Mouse (Mus musculus): ENCODE measurements at regions not wholly inside any gene's neighbourhood (a gene's known extent, or its start where the extent isn't known, plus 50 kb on each side); places are given as distances from the start of the nearest gene placed in this dataset.

DNA sequence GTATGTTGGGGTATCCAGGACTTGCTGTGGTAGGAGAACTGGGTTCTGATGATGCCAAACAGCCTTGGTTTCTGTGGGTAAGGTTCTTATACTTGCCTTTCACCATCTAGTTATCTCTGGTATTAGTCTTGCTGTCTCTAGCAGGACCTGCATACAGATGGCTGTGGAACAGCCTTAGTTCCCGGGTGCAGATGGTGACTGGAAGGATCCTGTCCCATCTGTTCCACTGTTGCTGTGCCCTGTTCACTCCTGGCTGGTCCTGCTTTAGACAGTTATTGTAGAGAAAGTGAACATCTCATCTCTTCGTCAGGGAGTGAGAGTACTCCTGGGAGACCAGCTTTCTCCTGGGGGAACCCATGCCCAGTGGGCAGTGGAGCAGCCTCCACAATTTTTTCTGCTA lies 1485.5 kb downstream of the Rapgef2 start:
- Histone ChIP-seq H3K4me2 (ENCODE audit: low read depth, severe bottlenecking) (no peak overlapping the region), H3K4me3 (ENCODE audit: low read depth, low read length) (no peak overlapping the region), H3K9ac (ENCODE audit: low read length) (no peak overlapping the region), H3K27me3 (ENCODE audit: control insufficient read depth, insufficient read depth, low read length) (no peaks in the 10 kb centered on the region), H3K36me3 (ENCODE audit: control insufficient read depth, insufficient read depth, low read length) (no peaks in the 10 kb centered on the region), H3K4me1 (ENCODE audit: control insufficient read depth, insufficient read depth, low read length) (no peaks in the 10 kb centered on the region), H3K9me3 (ENCODE audit: control insufficient read depth, low read length) (no peaks in the 10 kb centered on the region), H3K27ac (replicated peaks; ENCODE audit: low read depth, low read length) (no peak overlapping the region)
- WGBS = 79% methylated on average over 2 of the region's 2 CpGs
- DNase-seq (ENCODE audit: low spot score) (no peak), ATAC-seq (ENCODE audit: insufficient number of reproducible peaks, low FRiP score, low TSS enrichment, low read depth) (no peak)

DNA sequence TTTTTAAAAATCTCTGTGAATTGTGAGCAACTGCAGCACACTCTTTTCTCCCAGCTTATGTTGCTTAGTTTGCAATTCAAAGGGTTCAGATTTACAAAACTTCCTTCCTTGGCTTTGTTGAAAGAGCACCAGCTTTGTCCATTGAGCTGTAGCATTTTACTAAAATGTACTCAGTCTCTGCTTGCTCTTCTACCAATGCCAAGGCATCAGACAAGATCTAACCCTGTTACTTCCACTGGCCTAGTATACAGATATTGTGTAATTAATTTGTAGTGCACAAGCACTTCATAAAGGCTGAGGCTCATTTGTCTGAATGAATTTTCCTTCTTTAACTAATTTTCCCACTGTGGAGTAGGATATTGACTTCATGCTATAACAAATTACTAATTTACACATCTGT lies 1504.5 kb downstream of the Rapgef2 start:
- Histone ChIP-seq H3K4me2 (ENCODE audit: low read depth, severe bottlenecking) (no peak overlapping the region), H3K4me3 (ENCODE audit: low read depth, low read length) (no peak overlapping the region), H3K9me3 (ENCODE audit: control insufficient read depth, low read length) (no peaks in the 10 kb centered on the region), H3K27me3 (ENCODE audit: control insufficient read depth, insufficient read depth, low read length) (no peaks in the 10 kb centered on the region), H3K27ac (replicated peaks; ENCODE audit: low read depth, low read length) (no peak overlapping the region), H3K36me3 (ENCODE audit: control insufficient read depth, insufficient read depth, low read length) (no peaks in the 10 kb centered on the region), H3K9ac (ENCODE audit: low read length) (no peak overlapping the region), H3K4me1 (ENCODE audit: control insufficient read depth, insufficient read depth, low read length) (no peaks in the 10 kb centered on the region)
- ATAC-seq (ENCODE audit: insufficient number of reproducible peaks, low FRiP score, low TSS enrichment, low read depth) (no peak), DNase-seq (ENCODE audit: low spot score) (no peak)

DNA sequence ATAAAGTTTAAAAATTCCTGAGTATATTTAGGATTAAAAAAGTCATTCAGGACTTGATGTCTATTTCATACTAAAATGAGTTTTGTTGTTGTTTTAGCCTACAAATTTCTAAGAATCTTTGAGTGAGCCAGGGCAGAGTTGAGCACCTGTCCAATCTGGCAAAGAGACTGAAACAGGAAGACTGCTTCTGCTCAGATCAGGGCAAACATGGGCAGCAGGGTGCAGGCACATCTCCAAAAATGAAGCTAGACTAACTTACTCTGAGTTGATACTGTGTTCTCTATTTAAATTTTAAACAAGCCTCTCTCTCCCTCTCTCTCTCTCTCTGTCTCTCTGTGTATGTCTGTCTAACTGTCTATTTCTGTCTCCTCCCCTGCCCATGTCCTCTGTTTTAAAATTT lies 1505.0 kb downstream of the Rapgef2 start:
- Histone ChIP-seq H3K36me3 (ENCODE audit: control insufficient read depth, insufficient read depth, low read length) (no peaks in the 10 kb centered on the region), H3K4me1 (ENCODE audit: control insufficient read depth, insufficient read depth, low read length) (no peaks in the 10 kb centered on the region), H3K27ac (replicated peaks; ENCODE audit: low read depth, low read length) (no peak overlapping the region), H3K9ac (ENCODE audit: low read length) (no peak overlapping the region), H3K9me3 (ENCODE audit: control insufficient read depth, low read length) (no peaks in the 10 kb centered on the region), H3K4me2 (ENCODE audit: low read depth, severe bottlenecking) (no peak overlapping the region), H3K4me3 (ENCODE audit: low read depth, low read length) (no peak overlapping the region), H3K27me3 (ENCODE audit: control insufficient read depth, insufficient read depth, low read length) (no peaks in the 10 kb centered on the region)
- ATAC-seq (ENCODE audit: insufficient number of reproducible peaks, low FRiP score, low TSS enrichment, low read depth) = no peak
- DNase-seq (ENCODE audit: low spot score) = no peak

DNA sequence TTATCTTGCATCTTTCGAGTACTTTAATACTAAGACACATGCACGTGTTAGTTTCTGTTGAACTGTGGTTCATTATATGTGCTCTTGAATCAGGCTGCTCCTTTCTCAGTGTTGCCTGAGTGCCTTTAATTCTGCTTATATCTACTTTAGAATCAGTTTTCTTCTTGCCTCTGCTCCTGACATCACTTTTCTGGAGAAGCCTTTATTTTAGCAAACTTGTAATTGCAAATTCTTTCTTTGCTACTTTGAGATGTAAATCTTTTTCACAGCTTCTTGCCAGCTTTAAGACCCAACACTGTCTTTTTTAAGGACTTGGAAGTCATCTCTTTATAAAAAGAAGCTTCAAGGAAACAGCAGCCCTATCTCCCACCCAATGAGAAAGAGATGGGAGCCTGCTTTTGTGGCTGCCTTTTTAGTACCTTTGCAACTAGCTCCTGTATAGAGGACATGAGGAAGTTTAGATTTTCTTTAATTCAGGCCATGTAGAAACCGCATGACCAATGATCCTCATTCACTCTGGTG lies 1527.4 kb downstream of the Rapgef2 start:
- no peak overlapping the region for H3K27ac ChIP-seq (replicated peaks; ENCODE audit: low read depth, low read length)
- DNase-seq (ENCODE audit: low spot score) = no peak
- no peaks in the 10 kb centered on the region for H3K4me1 ChIP-seq (ENCODE audit: control insufficient read depth, insufficient read depth, low read length)
- H3K36me3 ChIP-seq (ENCODE audit: control insufficient read depth, insufficient read depth, low read length) = no peaks in the 10 kb centered on the region
- no peak overlapping the region for H3K4me2 ChIP-seq (ENCODE audit: low read depth, severe bottlenecking)
- no peaks in the 10 kb centered on the region for H3K9me3 ChIP-seq (ENCODE audit: control insufficient read depth, low read length)
- WGBS = 69% methylated on average over 3 of the region's 3 CpGs
- no peaks in the 10 kb centered on the region for H3K27me3 ChIP-seq (ENCODE audit: control insufficient read depth, insufficient read depth, low read length)
- no peak overlapping the region for H3K9ac ChIP-seq (ENCODE audit: low read length)
- no peak for ATAC-seq (ENCODE audit: insufficient number of reproducible peaks, low FRiP score, low TSS enrichment, low read depth)
- H3K4me3 ChIP-seq (ENCODE audit: low read depth, low read length) = no peak overlapping the region

DNA sequence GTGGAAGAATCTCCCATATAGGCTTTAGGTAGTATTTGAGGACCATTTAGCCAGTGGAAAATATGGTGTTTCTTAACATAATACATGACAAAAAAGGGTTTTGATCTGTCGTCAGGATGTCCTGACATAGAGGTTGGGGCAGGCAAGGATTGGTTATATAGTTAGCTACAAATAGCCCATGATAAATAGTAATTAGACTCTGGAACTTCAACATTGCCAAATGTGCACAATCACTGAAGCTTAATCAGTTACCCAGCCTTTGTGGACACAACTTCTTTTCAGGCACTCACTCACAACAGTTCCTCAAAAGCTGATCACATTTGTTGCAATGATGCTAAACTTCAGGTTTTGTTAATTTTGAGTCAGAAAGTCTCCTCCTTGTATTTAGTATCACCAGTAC lies 1528.0 kb downstream of the Rapgef2 start:
- Histone ChIP-seq H3K27ac (replicated peaks; ENCODE audit: low read depth, low read length) (no peak overlapping the region), H3K9ac (ENCODE audit: low read length) (no peak overlapping the region), H3K4me2 (ENCODE audit: low read depth, severe bottlenecking) (no peak overlapping the region), H3K4me3 (ENCODE audit: low read depth, low read length) (no peak overlapping the region), H3K4me1 (ENCODE audit: control insufficient read depth, insufficient read depth, low read length) (no peaks in the 10 kb centered on the region), H3K36me3 (ENCODE audit: control insufficient read depth, insufficient read depth, low read length) (no peaks in the 10 kb centered on the region), H3K27me3 (ENCODE audit: control insufficient read depth, insufficient read depth, low read length) (no peaks in the 10 kb centered on the region), H3K9me3 (ENCODE audit: control insufficient read depth, low read length) (no peaks in the 10 kb centered on the region)
- DNase-seq (ENCODE audit: low spot score) (no peak), ATAC-seq (ENCODE audit: insufficient number of reproducible peaks, low FRiP score, low TSS enrichment, low read depth) (no peak)
- 88% methylated on average over 1 of the region's 1 CpGs for WGBS

DNA sequence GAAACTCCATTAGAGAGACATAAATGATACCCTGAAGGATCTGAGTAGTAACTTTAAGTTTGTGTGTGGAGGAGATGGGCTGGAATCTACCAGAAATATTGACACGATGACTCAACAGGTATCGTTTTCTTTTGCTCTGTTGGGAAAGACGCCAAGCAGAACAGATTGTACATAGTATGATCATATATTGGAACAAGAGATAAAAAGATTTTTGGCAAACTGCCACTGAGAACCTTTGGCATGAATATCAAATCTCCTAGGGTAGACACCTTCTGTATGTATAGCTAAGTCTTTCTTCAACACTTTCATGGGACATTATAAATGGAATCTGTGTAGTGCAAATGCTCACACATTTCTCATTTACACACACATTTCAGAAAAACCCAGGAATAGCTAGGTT lies 1544.2 kb downstream of the Rapgef2 start:
- Histone ChIP-seq H3K9ac (ENCODE audit: low read length) (no peak overlapping the region), H3K27ac (replicated peaks; ENCODE audit: low read depth, low read length) (no peak overlapping the region)
- ATAC-seq (ENCODE audit: insufficient number of reproducible peaks, low FRiP score, low TSS enrichment, low read depth) = no peak

DNA sequence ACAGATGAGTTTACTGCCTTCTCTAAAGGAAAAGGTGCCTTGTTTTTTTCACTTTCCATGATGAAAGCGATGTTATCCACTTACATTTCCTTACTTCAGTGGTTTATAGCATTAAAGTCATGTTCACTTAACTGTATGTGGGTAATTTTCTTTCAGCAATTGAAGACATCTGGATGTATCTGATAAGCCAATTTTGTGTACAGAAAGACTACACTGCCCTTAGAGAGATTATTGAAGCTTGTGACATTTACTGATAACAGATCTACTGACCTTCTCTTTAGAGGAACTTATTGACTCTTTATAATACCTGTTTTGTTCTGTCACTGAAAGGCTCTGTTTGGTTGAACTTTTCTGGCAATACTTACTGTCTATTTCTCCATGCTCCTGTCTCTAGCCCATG lies 1568.5 kb downstream of the Rapgef2 start:
- ATAC-seq (ENCODE audit: insufficient number of reproducible peaks, low FRiP score, low TSS enrichment, low read depth) (no peak), DNase-seq (ENCODE audit: low spot score) (no peak)
- H3K36me3 ChIP-seq (ENCODE audit: control insufficient read depth, insufficient read depth, low read length) = no peaks in the 10 kb centered on the region
- no peaks in the 10 kb centered on the region for H3K9me3 ChIP-seq (ENCODE audit: control insufficient read depth, low read length)
- H3K27me3 ChIP-seq (ENCODE audit: control insufficient read depth, insufficient read depth, low read length) = no peaks in the 10 kb centered on the region
- no peaks in the 10 kb centered on the region for H3K4me1 ChIP-seq (ENCODE audit: control insufficient read depth, insufficient read depth, low read length)
- no peak overlapping the region for H3K4me2 ChIP-seq (ENCODE audit: low read depth, severe bottlenecking)
- no peak overlapping the region for H3K9ac ChIP-seq (ENCODE audit: low read length)
- WGBS = 92% methylated on average over 1 of the region's 1 CpGs
- H3K27ac ChIP-seq (replicated peaks; ENCODE audit: low read depth, low read length) = no peak overlapping the region
- no peak overlapping the region for H3K4me3 ChIP-seq (ENCODE audit: low read depth, low read length)

More for the DNA sequence above, 1544.2 kb downstream of the Rapgef2 start:
- Histone ChIP-seq H3K9me3 (ENCODE audit: control insufficient read depth, low read length) (no peaks in the 10 kb centered on the region), H3K36me3 (ENCODE audit: control insufficient read depth, insufficient read depth, low read length) (no peaks in the 10 kb centered on the region), H3K4me1 (ENCODE audit: control insufficient read depth, insufficient read depth, low read length) (no peaks in the 10 kb centered on the region), H3K4me2 (ENCODE audit: low read depth, severe bottlenecking) (no peak overlapping the region), H3K4me3 (ENCODE audit: low read depth, low read length) (no peak overlapping the region), H3K27me3 (ENCODE audit: control insufficient read depth, insufficient read depth, low read length) (no peaks in the 10 kb centered on the region)
- DNase-seq (ENCODE audit: low spot score) = no peak
- 95% methylated on average over 3 of the region's 3 CpGs for WGBS

DNA sequence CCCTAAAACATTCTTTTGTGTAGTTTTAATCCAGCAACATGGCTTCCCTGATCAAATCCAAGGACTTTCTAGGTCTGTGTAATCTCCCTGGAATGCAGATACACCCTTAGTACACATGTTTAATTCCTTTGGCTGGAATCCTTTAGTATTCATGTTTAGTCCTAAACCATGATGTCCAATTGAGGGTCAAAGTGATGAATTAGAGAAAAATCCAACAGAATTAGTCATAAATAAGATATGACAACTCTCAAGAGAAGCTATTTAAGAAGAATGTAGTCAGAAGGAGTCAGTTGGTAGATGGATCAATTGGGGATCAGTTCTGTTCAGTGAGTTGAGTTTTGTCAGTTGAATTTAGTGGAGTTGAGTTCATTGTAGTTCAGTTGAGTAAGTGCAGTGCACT lies 1590.7 kb downstream of the Rapgef2 start:
- Histone ChIP-seq H3K27me3 (ENCODE audit: control insufficient read depth, insufficient read depth, low read length) (no peaks in the 10 kb centered on the region), H3K4me1 (ENCODE audit: control insufficient read depth, insufficient read depth, low read length) (no peaks in the 10 kb centered on the region), H3K9me3 (ENCODE audit: control insufficient read depth, low read length) (no peaks in the 10 kb centered on the region), H3K36me3 (ENCODE audit: control insufficient read depth, insufficient read depth, low read length) (no peaks in the 10 kb centered on the region), H3K4me2 (ENCODE audit: low read depth, severe bottlenecking) (no peak overlapping the region), H3K4me3 (ENCODE audit: low read depth, low read length) (no peak overlapping the region), H3K9ac (ENCODE audit: low read length) (no peak overlapping the region), H3K27ac (replicated peaks; ENCODE audit: low read depth, low read length) (no peak overlapping the region)
- ATAC-seq (ENCODE audit: insufficient number of reproducible peaks, low FRiP score, low TSS enrichment, low read depth) (no peak), DNase-seq (ENCODE audit: low spot score) (no peak)

DNA sequence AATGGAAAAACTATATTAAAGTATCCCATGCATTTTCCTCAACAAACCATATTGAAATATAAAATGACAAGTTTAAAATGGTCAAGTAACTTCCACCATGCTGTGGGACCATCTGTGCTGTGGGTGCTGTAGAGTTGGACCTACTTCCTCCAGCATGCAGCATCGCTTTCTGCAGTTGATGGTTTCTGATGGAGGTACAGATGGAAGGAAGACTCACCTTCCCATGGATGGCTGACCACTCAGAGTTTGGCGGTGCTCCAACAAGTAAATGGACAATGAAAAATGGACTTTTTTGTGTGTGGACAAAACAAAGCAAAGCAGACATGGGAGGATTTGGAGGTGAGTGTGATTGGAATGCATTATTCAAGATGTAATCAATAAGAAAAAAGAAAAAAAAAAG lies 1592.3 kb downstream of the Fstl5 start:
- ATAC-seq (ENCODE audit: insufficient number of reproducible peaks, low FRiP score, low TSS enrichment, low read depth) = no peak
- no peak overlapping the region for H3K9ac ChIP-seq (ENCODE audit: low read length)
- no peaks in the 10 kb centered on the region for H3K9me3 ChIP-seq (ENCODE audit: control insufficient read depth, low read length)
- H3K36me3 ChIP-seq (ENCODE audit: control insufficient read depth, insufficient read depth, low read length) = no peaks in the 10 kb centered on the region
- 84% methylated on average over 2 of the region's 2 CpGs for WGBS
- H3K4me1 ChIP-seq (ENCODE audit: control insufficient read depth, insufficient read depth, low read length) = no peaks in the 10 kb centered on the region
- H3K27me3 ChIP-seq (ENCODE audit: control insufficient read depth, insufficient read depth, low read length) = no peaks in the 10 kb centered on the region
- H3K27ac ChIP-seq (replicated peaks; ENCODE audit: low read depth, low read length) = no peak overlapping the region
- no peak for DNase-seq (ENCODE audit: low spot score)
- H3K4me3 ChIP-seq (ENCODE audit: low read depth, low read length) = no peak overlapping the region
- H3K4me2 ChIP-seq (ENCODE audit: low read depth, severe bottlenecking) = no peak overlapping the region
